In genomic region chr17:81424256-81424912, GRCm38 (mm10) we compare ENCODE assay signal across 14 mouse cellular contexts. TPM values are rescaled to one million over a fixed set of nuclear protein-coding genes. Genes with fewer than 3 reads are reported as not detected.
DNase-seq lines count a peak whose midpoint lies in the region; ATAC-seq lines count a peak whose summit lies in the region.
"Had no signal": no experiment of that assay in that cellular context is flagged by ENCODE, and none has a peak within 500 bp of the region (broad histone marks: within the 10 kb centered on the region; RNA-seq: fewer than 3 reads in every experiment).

No protein-coding gene starts in this region.

- peak; percentile 63 for DNase-seq in heart, adult 11 months
- DNase-seq in MEL-GATA-1-ER (ENCODE audit: extremely low read depth, low read depth) = peak; percentile 19
- DNase-seq in embryonic facial prominence, embryonic 10.5 days (ENCODE audit: low spot score) = peak; percentile 10
- no peak for DNase-seq in midbrain, embryonic 11.5 days (ENCODE audit: low spot score, missing footprints)
- no peak for DNase-seq in thymus, postnatal 10 days (ENCODE audit: low spot score in 2 of 2)
- DNase-seq in c-Kit-positive CD71-positive TER-119-positive erythroid progenitor cells, embryonic 14.5 days (ENCODE audit: low spot score) = no peak

- no peak for ATAC-seq in heart, embryonic 12.5 days (ENCODE audit: insufficient number of reproducible peaks, low FRiP score)
- ATAC-seq in megakaryocyte progenitor cell, adult 5-6 weeks (replicated peaks; ENCODE audit: poor library complexity) = peak; percentile 95
- ATAC-seq in midbrain, embryonic 11.5 days (ENCODE audit: low FRiP score) = no peak
- ATAC-seq: intestine, postnatal 0 days had no signal

- 64% methylated on average over 10 of the region's 10 CpGs for WGBS in heart, embryonic 12.5 days
- WGBS in embryonic facial prominence, embryonic 10.5 days = 55% methylated on average over 10 of the region's 10 CpGs
- WGBS in midbrain, embryonic 11.5 days = 43% methylated on average over 10 of the region's 10 CpGs

- H3K4me2 ChIP-seq in heart, embryonic 12.5 days = no peak overlapping the region
- no peak overlapping the region for H3K4me2 ChIP-seq in midbrain, embryonic 11.5 days

- no peaks in the 10 kb centered on the region for H3K9me3 ChIP-seq in heart, embryonic 12.5 days (replicated peaks)
- no peaks in the 10 kb centered on the region for H3K9me3 ChIP-seq in embryonic facial prominence, embryonic 10.5 days
- no peaks in the 10 kb centered on the region for H3K9me3 ChIP-seq in midbrain, embryonic 11.5 days (ENCODE audit: control insufficient read depth, low read length)

- no peaks in the 10 kb centered on the region for H3K27me3 ChIP-seq in heart, embryonic 12.5 days (replicated peaks)
- H3K27me3 ChIP-seq in embryonic facial prominence, embryonic 10.5 days (replicated peaks; ENCODE audit: low read depth, poor library complexity, severe bottlenecking) = 0 out of 2 replicates have a peak, but pooled peaks cover 7% of the 10 kb centered on the region
- H3K27me3 ChIP-seq in midbrain, embryonic 11.5 days (ENCODE audit: control insufficient read depth, insufficient read depth, low read length) = no peaks in the 10 kb centered on the region

- H3K9ac ChIP-seq in heart, embryonic 12.5 days = no peak overlapping the region
- H3K9ac ChIP-seq in midbrain, embryonic 11.5 days (ENCODE audit: low read length) = no peak overlapping the region

- H3K4me3 ChIP-seq in heart, embryonic 12.5 days = no peak overlapping the region
- H3K4me3 ChIP-seq in embryonic facial prominence, embryonic 10.5 days = no peak overlapping the region
- H3K4me3 ChIP-seq in midbrain, embryonic 11.5 days (ENCODE audit: low read depth, low read length) = no peak overlapping the region

- H3K4me1 ChIP-seq in heart, embryonic 12.5 days (replicated peaks) = peaks cover 15% of the 10 kb centered on the region
- H3K4me1 ChIP-seq in embryonic facial prominence, embryonic 10.5 days = peaks cover 16% of the 10 kb centered on the region
- H3K4me1 ChIP-seq in midbrain, embryonic 11.5 days (ENCODE audit: control insufficient read depth, insufficient read depth, low read length) = 0 out of 2 replicates have a peak, but pooled peaks cover 6% of the 10 kb centered on the region

- H3K36me3 ChIP-seq in heart, embryonic 12.5 days = peaks cover 72% of the 10 kb centered on the region
- H3K36me3 ChIP-seq in embryonic facial prominence, embryonic 10.5 days (replicated peaks) = no peaks in the 10 kb centered on the region
- H3K36me3 ChIP-seq in midbrain, embryonic 11.5 days (ENCODE audit: control insufficient read depth, insufficient read depth, low read length) = no peaks in the 10 kb centered on the region

- no peak overlapping the region for H3K27ac ChIP-seq in heart, embryonic 12.5 days (ENCODE audit: poor library complexity, severe bottlenecking)
- no peak overlapping the region for H3K27ac ChIP-seq in embryonic facial prominence, embryonic 10.5 days (replicated peaks)
- no peak overlapping the region for H3K27ac ChIP-seq in midbrain, embryonic 11.5 days (ENCODE audit: low read depth, low read length)
- H3K27ac ChIP-seq: macrophage had no signal

RNA-seq across cellular contexts. Expression of gene Gm11096, which starts 17.2 kb away (rescaled TPM):
- polyA plus RNA-seq in heart, embryonic 12.5 days (2016; fragmentation: Nextera tagmentation; extraction: Ambion mirVana) = not detected in 2 replicates
- polyA plus RNA-seq in embryonic facial prominence, embryonic 10.5 days (2016; fragmentation: Nextera tagmentation; extraction: Ambion mirVana) = not detected in 2 replicates
- total RNA-seq in megakaryocyte progenitor cell, adult 5-6 weeks (2015) = not detected in 2 replicates
- total RNA-seq in megakaryocyte progenitor cell, adult 5-6 weeks (2017) = not detected in 2 replicates
- not detected in 2 replicates for polyA plus RNA-seq in midbrain, embryonic 11.5 days (2014; fragmentation: Nextera tagmentation; extraction: Ambion mirVana)
- polyA plus RNA-seq: brain, embryonic 14.5 days; gonadal fat pad, adult 2 months; intestine, postnatal 0 days; limb, embryonic 11.5 days; macrophage; stomach, embryonic 14.5 days had no signal

Comparison
In these comparisons a context has a peak if more than half of its experiments do, and no peak if none do; other contexts are left out.
1. DNase-seq: peak in heart, adult 11 months (single experiment), MEL-GATA-1-ER (single experiment) and embryonic facial prominence, embryonic 10.5 days (single experiment); none in midbrain, embryonic 11.5 days (single experiment), thymus, postnatal 10 days (0 of 2) and c-Kit-positive CD71-positive TER-119-positive erythroid progenitor cells, embryonic 14.5 days (single experiment).